Mouse (Mus musculus) hindlimb bud, embryonic 11.5 days (tissue): ENCODE results near the gene Madcam1.
"Not testable (repeated sequence)": the region's sequence is repeated elsewhere in the genome, so short reads cannot be mapped to it uniquely, and the experiment has no call there.

Source experiments
- DNase-seq: peaks from one replicate; pipeline ENCODE4 v3.0.0-alpha.2; 2012; ENCODE audit warnings: low read depth, low spot score; ENCODE audit errors: extremely low spot score

Gene Madcam1

GRCm38 (mm10) chr10:79687513-79687912, 23.2 kb downstream of the Madcam1 start:
- no peak for DNase-seq

- DNase-seq: no peak
Observed at GRCm38 (mm10) chr10:79688720-79689119, 24.4 kb downstream of the Madcam1 start, which contains the start of gene Gzmm. TSS of gene Gzmm (plus strand) at chr10:79689020.

- no peak for DNase-seq
Observed at GRCm38 (mm10) chr10:79689178-79689577, 24.8 kb downstream of the Madcam1 start.

GRCm38 (mm10) chr10:79691986-79692548, 27.7 kb downstream of the Madcam1 start:
- no peak for DNase-seq

GRCm38 (mm10) chr10:79693580-79694378, 29.4 kb downstream of the Madcam1 start:
- DNase-seq: no peak

- DNase-seq: no peak
Observed at GRCm38 (mm10) chr10:79694379-79694655, 30.0 kb downstream of the Madcam1 start.

GRCm38 (mm10) chr10:79695231-79696128, 31.1 kb downstream of the Madcam1 start:
- no peak for DNase-seq

- no peak for DNase-seq
Observed at GRCm38 (mm10) chr10:79696129-79696651, 31.8 kb downstream of the Madcam1 start.

- no peak for DNase-seq
Observed at GRCm38 (mm10) chr10:79697916-79698315, 33.6 kb downstream of the Madcam1 start.

GRCm38 (mm10) chr10:79698459-79698858, 34.1 kb downstream of the Madcam1 start:
- no peak for DNase-seq

GRCm38 (mm10) chr10:79700676-79701075, 36.3 kb downstream of the Madcam1 start:
- DNase-seq: no peak

- no peak for DNase-seq
Observed at GRCm38 (mm10) chr10:79701443-79702129, 37.2 kb downstream of the Madcam1 start.

- not testable (repeated sequence) for DNase-seq
Observed at GRCm38 (mm10) chr10:79702970-79703369, 38.6 kb downstream of the Madcam1 start.

- DNase-seq: no peak
Observed at GRCm38 (mm10) chr10:79703541-79703940, 39.2 kb downstream of the Madcam1 start.

GRCm38 (mm10) chr10:79704065-79704969, 40.0 kb downstream of the Madcam1 start, which contains the start of gene Bsg:
TSS of gene Bsg (plus strand) at chr10:79704491.
- DNase-seq: peak; percentile 91

GRCm38 (mm10) chr10:79704970-79705360, 40.6 kb downstream of the Madcam1 start:
- DNase-seq: no peak

- DNase-seq: no peak
Observed at GRCm38 (mm10) chr10:79705951-79706350, 41.6 kb downstream of the Madcam1 start.

- DNase-seq: no peak
Observed at GRCm38 (mm10) chr10:79706406-79707094, 42.2 kb downstream of the Madcam1 start.

GRCm38 (mm10) chr10:79707162-79707561, 42.8 kb downstream of the Madcam1 start:
- DNase-seq: no peak
